Mouse (Mus musculus): ENCODE data around the gene Ccdc62.

The Ccdc62 gene

DNA sequence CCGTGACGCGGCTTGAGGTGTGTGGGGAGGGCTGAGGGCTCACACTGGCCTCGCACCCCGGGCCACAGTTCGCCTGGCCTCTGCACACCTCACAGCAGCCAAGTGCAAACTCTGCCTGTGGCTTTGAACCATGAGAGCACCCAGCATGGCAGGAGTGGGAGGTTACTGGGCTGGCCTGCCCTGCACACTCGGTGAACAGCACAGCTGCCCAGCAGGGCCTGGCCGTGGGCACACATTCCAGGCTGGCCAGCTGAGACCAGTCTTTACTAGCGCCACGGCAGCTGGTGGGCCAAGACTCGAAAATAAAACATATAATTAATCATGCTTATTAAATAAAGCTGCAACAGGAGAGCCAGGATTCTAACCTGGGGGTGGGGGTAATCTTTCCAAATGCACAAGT is 75.1 kb downstream of the Ccdc62 start:
- peak; percentile 64 for DNase-seq

DNA sequence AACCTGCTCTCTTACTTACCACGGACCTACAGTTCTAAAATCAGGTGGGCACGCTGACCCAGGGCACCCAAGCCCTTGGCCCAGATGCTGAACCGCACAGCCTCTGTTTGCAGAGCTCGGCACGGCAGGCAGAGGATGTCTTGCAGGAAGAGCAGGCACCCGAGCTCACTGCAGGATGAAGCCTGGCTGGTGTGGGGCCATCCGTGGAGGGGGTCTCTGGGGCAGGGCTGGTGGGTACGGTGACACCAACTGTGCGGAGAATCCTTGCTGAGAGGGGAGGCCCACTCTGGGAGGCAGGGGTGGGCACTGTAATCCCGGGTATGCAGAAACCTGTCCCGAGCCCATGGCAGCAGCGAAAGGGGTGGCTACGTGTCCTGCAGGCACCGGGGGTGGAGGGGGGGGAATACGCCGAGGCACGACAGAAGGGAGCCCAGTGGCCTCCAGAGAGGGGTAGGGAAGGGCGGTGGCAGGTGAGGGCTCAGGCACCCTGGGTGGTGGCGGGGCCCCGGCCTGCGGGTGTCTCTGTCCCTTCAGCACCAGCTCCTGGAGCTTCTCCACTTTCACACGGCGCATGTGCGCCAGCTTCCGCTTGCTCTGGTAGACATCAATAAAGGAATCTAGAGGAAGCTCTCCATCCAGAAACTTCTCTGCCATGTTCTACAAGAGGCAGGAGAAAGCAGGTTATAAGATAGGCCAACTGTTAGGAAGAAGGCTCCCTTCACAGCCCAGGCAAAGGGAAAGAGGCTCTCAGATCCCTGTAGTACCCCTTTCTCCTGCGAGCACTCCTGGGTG is 75.8 kb downstream of the Ccdc62 start:
- DNase-seq: no peak

- DNase-seq: peak; percentile 81
These were observed 76.5 kb downstream of the Ccdc62 start for GRCm38 (mm10) chr5:124006891-124007491.

GRCm38 (mm10) chr5:124010077-124010476 is 79.6 kb downstream of the Ccdc62 start:
- DNase-seq: no peak

DNA sequence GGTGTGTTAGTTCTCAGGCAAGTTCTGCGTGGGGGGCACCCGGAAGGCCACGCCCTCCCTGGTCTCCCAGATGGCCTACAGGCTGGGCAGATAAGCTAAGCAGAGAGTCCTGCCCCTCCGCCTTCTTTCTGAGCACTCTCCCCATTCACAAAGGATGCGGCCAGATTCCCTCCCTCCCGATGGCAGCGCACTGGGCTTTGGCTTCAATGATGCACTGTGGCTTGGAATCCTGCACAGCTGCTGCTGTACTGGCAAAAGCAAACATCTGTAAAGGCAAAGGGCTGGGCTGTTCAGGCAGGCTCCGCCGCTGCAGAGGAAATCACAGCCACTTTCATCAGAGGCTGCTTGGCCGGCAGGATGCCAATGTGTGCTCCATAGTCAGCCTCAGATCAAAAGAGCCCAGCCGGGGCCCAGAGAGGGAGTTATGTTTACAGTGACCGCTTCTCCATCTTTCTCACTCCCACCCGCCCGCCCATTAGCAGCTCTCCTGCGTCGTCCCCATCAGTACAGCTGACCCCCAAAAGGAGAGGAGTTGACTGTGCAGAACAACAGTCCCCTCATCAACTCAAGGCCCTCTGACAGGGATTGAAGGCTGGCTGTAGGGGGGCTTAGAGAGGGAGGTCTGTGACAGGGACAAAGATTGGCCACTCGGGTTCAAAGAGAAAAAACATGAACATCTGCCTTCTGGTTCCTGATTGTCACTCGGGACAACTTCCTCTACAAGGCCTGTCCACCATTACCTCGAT is 80.6 kb downstream of the Ccdc62 start:
- DNase-seq: peak; percentile 79

DNA sequence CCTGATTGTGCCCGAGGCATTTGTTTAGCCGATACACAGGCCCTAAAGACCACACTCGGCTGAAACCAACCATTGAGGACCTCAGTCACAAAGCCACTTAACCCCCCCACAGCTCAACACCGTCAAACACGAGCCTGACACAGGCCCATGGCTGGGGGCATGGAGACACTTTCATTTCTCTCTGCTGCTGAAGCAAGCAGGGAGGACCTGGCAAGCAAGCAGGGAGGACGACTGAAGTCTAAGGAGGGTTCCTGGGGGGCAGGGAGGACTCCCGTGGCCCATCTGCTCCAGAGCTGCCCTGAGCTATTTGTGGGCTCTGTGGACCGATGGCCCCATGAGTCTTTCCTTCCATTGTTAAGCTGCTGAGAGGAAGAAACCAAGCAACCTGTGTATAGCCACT is 81.4 kb downstream of the Ccdc62 start:
- no peak for DNase-seq

GRCm38 (mm10) chr5:124012885-124013284 is 82.4 kb downstream of the Ccdc62 start:
- DNase-seq: no peak

DNA sequence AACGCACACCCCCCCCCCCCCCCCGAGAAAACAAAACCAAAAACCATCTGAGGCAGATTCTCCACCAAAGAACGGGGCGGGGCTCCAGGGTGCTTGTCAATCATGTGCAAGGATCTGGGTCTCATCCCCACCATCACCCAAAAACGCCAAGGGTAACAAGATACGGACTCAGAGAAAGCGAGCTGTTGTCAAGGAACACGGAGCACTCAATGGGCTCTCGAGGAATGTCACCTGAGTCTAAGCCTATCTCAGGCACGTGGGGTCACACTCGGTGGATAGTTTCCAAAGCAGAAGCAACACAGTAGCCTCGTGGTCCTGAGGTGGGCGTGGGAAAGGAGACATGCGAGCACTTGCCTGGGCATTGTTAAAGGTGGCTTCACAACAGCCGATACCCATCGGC is 83.3 kb downstream of the Ccdc62 start:
- DNase-seq: no peak

GRCm38 (mm10) chr5:124014180-124014579 is 83.7 kb downstream of the Ccdc62 start:
- no peak for DNase-seq

DNA sequence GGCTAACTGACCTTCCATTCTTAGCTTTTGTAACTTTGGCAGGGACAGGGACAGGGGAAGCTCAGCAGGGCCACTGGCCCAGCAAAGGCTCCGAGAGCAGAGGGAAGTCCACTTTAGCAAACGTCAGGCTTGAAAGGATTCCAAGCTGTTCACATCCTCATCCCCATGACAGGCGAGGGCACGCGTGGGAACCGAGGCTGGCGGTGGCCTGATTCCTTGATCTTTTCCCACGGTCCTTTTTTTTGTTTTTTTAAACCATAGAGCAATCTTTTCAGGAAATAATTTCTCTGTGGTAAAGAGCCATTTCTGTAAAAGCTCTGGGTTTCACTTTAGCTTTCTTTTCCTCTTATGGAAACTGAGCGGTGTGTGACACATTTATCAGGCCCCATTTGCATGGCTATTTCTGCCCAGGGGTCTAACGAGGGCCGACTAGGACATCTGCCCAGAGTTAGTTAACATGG is 84.3 kb downstream of the Ccdc62 start:
- peak; percentile 79 for DNase-seq

DNA sequence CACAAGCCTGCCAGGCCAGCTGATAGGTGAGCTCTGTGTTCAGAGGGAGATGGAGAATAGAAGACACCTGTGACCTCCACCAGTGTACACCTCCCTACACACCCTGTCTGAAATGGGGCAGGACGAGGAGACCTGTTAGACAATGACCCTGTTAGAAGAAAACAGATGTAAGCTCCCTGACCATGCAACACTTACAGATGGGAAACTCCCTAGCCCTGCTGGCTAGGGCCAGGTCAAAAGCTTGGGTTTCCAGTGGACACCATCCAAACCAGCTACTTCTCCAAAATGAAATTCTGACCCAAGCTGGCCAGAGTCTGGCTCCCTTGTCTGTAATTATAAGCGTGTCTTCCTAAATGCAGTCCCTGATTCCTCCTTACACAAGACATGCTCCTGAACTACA is 85.2 kb downstream of the Ccdc62 start:
- no peak for DNase-seq

GRCm38 (mm10) chr5:124016291-124016821 is 85.9 kb downstream of the Ccdc62 start:
- no peak for DNase-seq

DNA sequence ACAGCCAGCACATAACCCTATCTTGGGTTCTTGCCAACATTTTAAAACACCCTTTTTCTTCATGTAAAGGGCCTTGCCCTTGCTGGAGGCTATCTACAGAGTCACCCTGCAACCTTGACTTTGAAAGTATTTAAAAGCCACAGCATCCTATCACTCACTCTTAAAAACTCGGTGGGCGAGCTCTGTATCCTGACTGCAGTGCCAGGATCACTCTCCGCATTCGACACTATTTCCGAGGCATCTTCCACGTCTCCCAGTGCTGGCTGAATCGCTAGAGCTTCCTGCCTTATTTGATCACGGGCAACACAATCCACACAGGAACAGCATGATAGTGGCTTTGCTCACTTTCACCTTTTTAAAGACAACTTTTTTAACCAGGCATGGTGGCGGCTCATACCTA is 87.5 kb downstream of the Ccdc62 start:
- DNase-seq: no peak

DNA sequence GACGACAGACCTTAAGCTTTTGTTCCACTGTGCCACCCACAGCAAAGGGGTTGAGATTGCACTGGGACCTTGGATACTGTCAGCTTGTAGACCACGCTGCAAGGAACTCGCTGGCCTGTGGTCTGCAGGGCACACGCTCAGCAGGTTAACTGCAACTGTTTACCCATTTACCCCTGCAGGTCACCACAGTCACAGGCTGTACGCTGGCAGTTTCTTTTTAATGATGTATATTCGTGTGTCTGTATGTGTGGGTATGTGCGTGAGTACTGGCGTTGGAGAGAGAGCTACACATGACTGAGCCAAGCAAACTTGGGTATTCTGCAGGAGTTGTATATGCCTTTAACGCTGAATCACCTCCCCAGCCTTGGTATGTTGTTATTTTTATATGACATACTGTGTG is 88.2 kb downstream of the Ccdc62 start:
- DNase-seq: no peak
